Mouse (Mus musculus) T-helper 2 cell (primary cell): ENCODE measurements around the gene Zfp266.
"Not testable (repeated sequence)": the region's sequence is repeated elsewhere in the genome, so short reads cannot be mapped to it uniquely, and the experiment has no call there.

ENCODE experiments used
- in situ Hi-C: fragments of 300-600 bp; cut with MboI, MseI; formaldehyde crosslinking; loops from one replicate; pipeline ENCODE4 v1.15.1; 2025; ENCODE audit warnings: high pct_unique_total_duplicates

The Zfp266 gene

DNA sequence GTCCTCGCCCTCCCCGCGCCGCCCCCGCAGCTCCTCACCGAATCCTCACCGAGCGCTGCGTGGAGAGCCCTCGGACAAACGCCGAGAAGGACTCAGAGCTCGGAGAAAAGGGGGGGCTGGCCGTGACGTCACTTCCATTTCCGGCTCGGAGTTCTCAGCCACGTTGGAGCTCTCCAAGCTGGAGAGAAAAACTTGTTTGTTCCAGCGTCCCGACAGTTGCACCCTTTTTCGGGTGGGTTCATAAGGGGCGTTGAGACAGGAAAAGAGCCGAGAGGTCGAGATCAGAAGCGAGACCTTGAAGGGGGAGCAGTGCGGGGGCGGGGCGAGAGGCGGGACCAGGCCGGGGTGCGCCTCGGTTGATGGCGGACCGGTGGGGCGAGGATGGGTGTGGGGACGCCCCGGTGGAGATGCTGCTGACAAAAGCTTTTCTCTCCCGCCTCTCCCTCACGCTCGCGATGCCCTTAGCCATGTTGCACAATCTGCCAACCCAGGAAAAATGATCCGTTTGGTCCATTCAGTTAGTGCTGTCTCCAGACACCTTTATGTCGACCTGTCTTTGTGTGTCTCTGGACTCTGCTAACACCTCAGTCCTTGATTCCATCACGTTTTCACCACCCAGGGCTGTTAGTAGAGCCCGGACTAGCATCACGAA, at the start of gene Zfp266:
Zfp266 (minus strand) TSS at position 112 of the 652 bp plus-strand sequence.
- in situ Hi-C loops = no loop called here

DNA sequence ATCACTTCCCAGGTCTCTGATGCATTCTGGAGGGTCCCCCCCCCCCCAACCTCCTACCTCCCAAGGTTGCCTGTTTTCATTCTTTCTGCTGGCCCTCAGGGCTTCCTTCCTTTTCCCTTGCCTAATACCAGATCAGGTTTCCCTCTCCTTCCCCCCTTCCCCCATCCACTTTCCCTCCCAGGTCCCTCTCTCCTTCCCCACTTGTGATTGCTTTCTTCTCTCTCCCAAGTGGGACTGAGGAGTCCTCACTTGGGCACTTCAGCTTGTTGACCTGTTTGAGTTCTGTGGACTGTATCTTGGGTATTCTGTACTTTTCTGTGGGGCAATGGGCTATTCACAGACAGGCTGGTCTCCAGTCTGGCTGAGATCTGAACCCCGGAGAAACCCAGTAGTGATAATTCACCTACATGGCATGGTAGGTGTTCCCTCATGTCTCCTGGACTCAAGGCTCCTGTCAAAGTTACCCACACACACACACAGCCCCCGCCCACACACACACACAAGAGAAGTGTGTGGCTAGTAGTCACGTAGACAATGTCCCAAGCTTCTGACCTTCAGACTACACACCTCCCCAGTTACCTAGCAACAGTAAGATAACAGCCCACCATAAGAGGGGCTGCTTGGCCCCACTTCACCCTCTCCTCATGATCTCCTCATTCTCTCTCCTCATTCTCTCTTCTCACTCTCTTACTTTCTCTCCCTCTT, 44.3 kb upstream of the Zfp266 start:
- in situ Hi-C loops = not testable (repeated sequence)

DNA sequence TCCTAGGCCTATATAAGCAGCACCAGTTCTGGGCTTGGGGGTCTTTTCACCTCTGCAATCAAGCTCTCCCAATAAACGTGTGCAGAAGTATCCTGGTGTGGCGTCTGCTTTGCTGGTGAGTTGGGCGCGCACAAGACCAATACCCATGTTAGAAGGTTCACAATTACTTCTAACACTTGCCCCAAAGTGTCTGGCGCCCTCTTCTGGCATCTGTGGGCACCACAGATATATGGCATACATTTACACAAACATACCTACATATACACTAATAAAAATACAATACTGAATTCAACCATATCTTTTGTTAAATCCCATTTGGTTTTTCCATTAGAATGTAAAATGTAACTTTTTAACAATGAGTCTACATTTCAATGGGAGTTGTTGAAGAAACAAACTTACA, 41.0 kb upstream of the Zfp266 start:
- in situ Hi-C loops = no loop called here

DNA sequence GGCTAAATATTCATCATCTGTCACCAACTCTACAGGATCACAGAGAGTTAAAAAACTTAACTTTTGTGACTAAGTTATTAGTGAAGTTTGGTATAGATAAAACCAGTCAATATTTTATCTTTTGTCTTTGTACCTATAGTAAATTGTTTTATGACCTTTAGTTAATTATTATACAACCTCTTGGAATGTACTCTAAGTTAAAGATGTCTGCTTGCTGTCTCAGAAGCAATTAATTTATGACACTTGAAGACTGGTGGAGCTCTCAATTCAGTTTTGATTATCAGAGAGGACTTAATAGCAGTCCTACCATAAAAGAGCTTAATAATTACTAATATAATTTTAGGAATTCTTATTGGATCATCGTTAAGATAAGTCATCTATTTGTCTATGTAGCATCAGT, 31.5 kb upstream of the Zfp266 start:
- in situ Hi-C loops = no loop called here

DNA sequence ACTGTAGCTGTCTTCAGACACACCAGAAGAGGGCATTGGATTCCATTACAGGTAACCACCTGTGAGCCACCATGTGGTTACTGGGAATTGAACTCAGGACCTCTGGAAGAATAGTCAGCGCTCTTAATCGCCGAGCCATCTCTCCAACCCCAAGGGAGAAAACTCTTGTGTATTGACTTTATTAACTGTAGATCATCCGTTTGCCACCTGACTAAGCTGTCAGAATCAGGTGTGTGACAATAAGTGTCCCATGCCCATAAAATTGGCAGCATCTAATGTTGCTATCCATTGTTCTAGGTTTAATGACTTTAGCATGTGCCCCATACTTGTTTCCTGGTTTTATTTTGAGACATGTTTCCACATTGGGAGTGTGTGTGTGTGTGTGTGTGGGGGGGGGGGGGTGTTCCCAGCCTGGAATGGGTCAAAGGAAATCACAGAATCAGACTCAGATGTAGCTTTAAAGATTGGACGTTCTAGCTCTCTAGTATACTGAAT, 30.6 kb upstream of the Zfp266 start:
- in situ Hi-C loops = no loop called here

DNA sequence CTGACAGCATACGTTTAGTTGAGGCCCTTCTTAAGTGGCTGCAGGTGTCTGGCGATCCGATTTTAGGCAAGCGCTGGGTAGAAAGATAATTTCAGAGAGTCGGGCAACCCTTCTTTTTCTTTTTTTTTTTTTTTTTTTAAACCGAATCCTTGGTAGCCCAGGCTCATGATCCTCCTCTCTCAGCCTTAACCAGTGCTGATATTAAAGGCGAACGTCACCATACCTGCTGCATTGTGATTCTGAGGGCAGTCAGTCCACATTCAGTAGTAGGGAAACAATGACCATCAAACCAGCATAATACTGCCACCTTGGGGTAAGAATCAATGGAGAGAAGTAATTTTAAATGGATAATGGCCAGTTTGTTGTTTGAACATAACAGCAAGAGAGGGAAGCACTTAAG, 23.9 kb upstream of the Zfp266 start:
- in situ Hi-C loops = no loop called here

DNA sequence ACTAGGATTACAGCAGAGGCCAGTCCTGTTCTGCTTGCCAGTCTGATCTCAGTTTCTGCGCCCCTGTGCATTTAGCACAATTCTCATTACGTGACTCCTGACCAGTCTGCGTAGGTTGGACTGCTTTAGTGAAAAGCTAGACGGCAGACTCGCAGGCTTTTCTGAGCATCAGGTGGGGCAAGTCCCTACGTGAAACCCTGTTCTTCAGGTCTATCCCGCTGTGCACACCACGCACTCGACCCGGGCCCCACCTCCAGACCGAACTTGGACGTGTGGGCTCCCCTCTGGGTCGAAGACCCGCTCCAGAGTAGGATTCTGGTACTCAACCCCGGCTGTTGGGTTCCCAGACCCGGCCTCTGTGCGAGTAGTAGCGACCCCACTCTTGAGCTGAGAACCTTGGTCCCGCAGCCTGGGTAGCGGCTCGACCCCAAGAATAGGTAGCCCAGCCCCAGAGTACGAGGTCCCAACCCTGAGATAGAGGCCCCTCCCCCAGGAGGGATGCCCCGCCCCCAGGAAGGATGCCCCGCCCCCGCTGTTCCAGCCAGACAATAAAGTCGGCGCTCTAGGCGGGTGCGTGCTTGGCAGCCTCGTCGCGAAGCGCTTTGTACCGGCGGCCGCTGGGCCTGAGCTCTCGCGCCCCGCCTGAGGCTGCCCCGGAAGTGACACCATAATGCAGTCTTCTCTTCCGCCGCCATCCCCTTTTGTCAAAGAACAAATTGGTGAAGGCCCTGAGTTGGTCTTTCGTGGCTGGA, 23.0 kb upstream of the Zfp266 start:
- in situ Hi-C loops = no loop called here

DNA sequence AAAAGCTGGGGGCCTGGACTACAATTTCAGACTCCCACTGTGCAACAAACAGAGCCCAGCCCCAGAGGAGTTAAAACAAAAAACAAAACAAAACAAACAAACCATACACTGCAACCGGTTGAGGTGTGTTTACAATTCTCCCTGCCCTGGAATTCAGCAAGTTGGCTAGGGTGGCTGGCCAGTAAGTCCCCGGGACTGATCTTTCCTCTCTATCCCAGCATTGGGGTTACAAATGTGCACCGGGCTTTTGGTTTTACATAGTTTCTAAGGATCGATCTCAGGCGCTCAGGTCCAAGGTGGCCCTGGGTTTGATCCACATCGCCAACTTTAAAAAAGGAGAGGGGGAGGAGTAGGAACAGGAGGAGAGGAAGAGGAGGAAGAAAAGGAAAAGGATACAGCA, 22.3 kb upstream of the Zfp266 start:
- in situ Hi-C loops = no loop called here

DNA sequence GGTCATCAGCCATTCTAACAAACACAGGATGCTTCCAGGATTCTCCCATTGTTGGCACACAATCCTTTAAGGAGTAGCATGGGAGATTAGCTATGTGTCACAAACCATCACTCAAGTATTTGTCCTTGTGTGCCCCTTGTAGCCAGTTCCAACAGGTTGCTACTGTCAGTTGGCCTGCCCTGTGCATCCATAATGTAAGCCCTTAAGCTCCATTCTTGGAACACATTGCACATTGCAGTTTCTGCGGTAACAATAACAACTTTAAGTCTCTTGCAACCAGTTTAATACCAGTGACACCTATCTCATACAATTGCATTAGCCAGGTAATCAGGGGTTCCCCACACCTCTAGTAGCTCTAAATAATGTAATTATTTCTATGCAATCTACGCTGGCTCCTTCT, 15.4 kb upstream of the Zfp266 start:
- in situ Hi-C loops = no loop called here

DNA sequence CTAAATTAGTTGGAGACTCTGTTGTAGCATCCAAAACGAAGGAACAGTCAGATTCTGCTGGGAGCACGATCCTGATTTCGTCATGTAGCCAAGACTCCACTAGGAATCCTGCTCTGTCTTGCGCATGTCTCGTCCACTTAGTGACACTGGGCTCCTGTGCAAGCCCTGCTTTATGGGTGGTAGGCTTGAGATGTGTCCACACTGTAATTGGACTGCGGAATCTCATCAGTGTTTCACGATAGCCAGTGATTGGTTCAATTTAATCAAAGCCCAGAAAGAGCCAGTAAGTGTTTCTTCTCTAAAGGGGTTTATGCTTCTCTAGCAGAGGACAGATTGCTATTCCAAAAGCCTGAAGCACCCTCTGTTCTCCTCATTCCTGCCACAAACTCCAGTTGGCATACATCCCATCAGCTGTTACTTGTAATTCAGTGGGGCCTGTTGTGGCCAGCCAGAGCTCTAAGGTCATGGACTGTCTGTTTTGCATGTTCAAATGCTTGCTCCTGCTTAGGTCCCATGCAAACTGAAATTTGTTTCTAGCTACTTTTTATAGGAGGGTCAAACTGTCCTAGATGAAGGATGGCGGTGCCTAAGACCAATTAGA, 13.2 kb upstream of the Zfp266 start:
- in situ Hi-C loops = no loop called here

DNA sequence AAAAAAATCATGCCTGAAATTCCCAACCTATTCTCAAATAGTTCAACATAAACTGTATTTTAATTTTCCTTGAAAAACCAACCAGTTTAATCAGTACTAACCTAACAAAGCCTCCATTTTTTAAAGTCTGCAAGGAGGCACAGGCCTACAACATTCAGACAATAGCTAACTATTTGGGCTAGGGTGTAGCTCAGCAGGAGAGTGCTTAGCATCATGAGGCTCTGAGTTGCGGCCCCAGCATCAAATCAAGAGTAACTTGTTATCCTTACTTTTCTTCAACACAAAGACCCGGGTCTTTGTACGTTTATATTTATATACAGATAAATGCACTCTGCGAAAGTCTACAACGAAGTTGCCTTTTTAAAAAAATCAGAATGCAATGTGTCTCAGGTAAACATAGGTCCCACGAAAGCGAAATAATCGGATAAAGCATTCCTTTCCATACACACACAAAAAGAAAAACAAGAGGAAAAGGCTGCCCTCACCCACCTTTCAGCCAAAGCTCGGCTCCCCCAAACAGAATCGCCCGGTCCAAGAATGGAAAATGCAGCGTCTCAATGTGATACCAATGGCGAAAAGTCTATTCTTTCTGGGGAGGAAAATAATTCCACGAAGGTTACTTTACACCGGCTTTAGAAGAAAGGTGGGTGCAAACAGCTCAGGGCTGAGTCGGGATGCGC, 546 bp downstream of the Zfp266 start:
- in situ Hi-C loops = no loop called here

DNA sequence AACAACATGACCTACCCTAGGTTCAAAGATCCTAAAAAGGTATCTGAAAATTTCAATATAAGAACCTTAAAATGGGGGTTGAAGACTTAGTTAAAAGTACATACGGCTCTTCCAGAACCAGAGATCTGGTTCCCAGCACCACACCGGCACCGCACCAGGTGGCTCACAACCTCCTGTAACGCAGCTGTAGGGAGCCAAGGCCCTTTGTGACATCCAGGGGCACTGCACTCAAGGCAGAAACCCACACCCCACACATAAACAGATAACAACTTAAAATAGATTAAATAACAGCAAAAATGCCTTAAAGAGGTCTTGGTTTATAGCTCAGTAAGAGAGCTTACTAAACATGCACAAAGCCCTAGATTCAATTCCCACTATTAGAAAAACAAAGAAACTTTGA, 1.3 kb downstream of the Zfp266 start:
- in situ Hi-C loops = no loop called here

DNA sequence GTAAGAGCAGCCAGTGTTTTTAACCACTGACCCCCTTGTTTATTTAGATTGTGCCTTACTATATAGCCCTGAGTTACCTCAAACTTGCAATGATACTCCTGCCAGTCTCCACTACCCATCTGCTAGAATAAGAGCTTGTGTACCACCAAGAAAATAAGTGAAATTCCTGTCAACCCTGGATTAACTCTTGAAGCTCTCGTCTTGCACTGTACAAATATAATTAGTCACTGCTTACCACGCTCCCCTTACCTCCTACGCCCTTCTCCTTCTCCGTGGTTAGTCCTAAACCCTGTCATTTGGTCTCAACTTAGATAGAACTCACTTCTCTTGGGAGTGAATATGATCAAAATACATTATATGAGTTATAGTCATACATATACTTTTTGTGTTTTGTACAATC, 2.5 kb downstream of the Zfp266 start:
- in situ Hi-C loops = no loop called here

DNA sequence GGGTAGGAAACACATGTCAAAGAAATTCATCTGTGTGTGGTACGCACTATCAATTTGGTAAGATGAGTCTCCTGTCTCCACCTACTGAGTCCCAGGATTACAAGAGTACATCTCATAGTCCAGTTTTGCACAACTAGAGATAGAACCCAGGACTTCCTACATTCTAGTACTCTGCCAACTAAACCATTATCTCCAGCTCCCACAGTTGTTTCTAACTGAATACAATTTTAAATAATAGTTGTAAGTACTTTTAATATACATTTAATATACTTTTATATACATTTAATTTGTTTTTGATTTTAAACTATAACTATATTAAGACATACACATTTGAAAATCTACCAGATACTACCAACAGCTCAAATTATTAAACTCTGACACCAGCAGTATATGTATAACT, 3.5 kb downstream of the Zfp266 start:
- in situ Hi-C loops = no loop called here

DNA sequence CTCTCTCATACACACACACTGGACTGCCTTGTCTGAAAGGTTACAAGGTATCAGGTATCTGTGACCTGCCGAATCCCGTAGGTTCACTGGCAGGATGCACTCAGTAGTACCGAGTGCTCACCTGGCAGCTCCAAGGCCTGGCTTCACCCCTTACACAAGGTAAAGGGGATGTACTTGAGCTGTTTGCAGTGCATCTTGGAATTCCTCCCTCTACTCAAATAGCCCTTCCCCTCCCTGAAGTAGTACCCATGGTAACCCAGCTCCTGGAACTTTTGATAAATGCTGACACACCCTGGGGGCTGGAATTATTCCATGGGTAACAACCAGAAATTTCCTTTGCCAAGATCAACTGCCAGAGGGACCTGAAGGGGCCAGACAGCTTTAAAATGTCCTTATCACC, 7.2 kb downstream of the Zfp266 start:
- in situ Hi-C loops = no loop called here

DNA sequence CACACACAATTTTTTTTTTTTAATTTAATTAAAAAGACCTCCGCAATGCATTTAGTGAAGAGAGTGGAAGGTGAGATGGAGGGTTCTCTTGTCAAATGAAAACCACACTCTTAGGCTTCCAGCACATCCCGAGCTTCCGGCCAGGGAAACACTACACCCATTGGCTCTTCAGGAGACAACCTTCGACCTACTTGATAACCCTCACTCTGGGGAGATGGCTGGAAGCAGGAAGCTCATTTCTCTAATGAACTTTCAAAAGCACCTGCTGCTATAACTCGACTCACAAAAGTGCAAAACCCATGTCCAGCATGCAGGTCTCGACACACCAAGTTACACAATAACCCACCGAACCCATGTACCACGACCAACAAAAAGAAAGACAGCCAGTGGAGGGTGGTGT, 8.5 kb downstream of the Zfp266 start:
- in situ Hi-C loops = no loop called here

DNA sequence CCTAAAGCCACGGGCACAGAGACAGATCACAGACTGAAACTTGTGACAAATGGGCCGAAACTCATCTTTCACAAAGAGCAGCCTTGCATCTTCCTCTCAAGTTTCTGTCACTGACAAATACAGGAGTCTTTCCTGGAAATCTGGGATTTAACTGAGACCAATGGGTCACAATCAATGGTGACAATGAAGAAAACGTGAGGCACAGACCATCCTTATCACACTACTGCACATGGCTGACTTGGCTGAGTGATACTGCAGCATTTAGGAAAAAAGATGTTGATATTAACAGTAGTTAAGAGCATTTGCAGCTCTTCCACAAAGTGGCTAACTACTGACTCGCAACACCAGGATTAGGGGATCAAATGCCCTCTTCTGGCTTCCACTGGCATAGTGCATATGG, 9.6 kb downstream of the Zfp266 start:
- in situ Hi-C loops = no loop called here

DNA sequence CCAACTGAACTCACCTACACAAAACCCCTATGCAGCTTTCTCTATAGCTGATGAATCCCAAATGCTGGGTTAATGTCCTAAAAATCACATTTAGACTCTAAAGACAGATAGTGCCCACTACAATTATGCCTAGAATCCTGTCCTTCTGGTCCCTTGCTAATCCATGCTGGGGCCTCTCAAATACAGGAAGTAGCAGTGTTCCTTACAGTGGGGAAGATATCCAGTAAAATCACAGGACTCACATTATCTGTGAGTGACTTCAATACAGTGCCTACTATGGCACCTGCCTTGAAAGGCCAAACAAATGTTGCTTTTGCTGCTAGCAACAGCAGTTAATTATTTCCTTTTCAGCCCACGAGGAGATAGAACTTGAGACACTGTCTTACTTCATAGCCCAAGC, 10.9 kb downstream of the Zfp266 start:
- in situ Hi-C loops = no loop called here

DNA sequence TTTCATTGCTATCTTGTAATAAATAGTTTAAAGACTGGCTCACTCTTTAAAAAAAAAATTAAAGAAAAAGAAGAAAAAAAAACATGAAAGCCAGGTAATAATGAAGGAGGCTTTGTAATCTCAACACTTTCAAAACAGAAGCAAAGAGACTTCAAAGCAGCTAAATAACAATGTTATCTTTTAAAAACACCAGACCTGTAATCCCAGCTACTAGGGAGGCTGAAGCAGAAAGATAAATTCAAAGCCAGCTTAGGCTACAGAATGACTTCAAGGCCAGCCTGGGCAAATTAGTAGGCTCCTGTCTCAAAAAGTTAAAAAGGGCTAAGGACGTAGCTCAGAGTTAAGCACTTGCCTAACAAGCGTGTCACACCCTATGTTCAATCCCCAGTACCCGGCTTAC, 11.5 kb downstream of the Zfp266 start:
- in situ Hi-C loops = no loop called here

DNA sequence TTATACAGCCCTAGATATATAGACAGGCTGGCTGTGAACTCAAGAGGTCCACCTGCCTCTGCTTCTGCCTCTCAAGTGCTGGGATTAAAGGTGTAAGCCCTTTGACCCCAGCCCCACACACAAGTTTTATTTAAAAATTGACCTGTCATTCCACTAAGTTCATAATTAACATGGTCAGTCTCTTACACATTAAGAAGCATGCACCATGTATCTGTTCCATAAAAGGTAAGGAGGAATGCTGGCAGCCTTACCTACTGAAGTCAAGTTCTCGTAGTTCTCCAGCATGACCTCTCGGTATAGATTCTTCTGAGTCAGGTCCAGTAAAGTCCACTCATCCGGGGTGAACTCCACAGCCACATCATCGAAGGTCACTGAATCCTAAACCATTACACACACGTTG, 16.4 kb downstream of the Zfp266 start:
- in situ Hi-C loops = no loop called here

DNA sequence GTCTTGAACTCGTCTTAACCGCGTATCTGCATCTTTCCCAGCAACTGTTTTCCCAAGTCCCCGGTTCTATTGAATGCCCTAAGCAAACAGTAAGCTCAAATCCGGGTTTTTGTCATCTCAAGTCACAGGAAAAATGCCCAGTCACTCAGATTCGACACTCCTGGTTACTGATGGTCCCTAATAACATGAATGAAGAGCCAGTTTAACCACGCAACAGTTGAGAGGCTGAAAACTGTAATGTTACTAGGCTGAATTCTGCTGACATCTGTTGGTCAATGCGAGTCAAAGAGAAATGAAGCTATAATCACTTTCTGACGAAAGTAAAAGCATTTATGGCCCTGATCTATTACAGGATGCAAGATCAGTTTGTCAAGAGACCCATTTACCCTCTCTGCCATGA, 27.9 kb downstream of the Zfp266 start:
- in situ Hi-C loops = no loop called here
